Mouse (Mus musculus): ENCODE measurements around the gene Ift122. TPM values are rescaled to one million over a fixed set of nuclear protein-coding genes. Genes with fewer than 3 reads are reported as not detected.

Ift122 gene
- polyA plus RNA-seq, 1 experiment = 0.02 TPM

DNA sequence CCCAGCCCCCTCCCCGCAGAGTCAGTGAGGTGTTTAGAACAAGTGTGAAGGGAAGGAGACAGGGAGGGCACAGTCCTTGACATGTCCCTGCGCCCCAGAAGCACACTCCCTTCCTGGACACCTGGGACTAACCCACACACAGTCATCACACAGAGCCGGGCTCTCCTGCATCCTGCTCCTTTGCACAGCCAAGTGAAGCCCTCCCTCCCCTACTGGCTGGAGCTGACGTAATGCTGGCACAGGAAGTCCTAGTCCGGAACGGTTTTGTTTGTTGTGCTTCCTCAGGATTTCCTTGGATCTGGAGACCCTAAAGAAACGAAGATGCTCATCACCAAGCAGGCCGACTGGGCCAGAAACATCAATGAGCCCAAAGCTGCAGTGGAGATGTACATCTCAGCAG is 56.7 kb downstream of the Ift122 start:
- Histone ChIP-seq H3K4me3 (replicated peaks) (no peak overlapping the region), H3K4me1 (ENCODE audit: control insufficient read depth) (peaks cover 15% of the 10 kb centered on the region)
- TF ChIP-seq GATA1 (IDR thresholded peaks at IDR 0.05; ENCODE audit: low read length) (no peak), TAL1 (IDR thresholded peaks at IDR 0.05; ENCODE audit: low read length) (no peak)

DNA sequence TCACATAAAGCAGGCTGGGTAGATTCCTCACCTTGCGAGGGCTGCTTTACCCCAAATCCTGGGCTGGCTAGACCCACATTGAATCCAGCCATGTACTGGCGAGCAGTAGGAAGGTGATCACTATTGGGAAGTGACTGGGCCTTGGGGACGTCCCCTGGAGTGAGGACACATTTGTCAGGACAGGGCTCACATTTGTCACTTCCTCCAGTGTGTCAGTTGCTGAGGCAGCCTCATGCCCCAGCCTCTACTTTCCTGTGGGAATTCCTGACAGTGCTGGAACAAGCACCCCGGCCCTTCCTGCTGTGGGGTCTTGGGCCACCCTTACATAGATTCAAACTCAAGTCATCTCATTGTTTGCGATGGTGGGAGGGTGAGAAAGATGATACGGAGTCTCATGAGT is 58.5 kb downstream of the Ift122 start:
- Histone ChIP-seq H3K9me3 (ENCODE audit: control insufficient read depth, low read length) (no peaks in the 10 kb centered on the region), H3K27me3 (ENCODE audit: control insufficient read depth) (no peaks in the 10 kb centered on the region), H3K4me1 (ENCODE audit: control insufficient read depth) (peaks cover 15% of the 10 kb centered on the region), H3K36me3 (ENCODE audit: control insufficient read depth) (no peaks in the 10 kb centered on the region; the same call in 1 of the 2 replicates), H3K4me3 (replicated peaks) (no peak overlapping the region)
- TF ChIP-seq TAL1 (IDR thresholded peaks at IDR 0.05; ENCODE audit: low read length) = no peak
- no peak for TF ChIP-seq GATA1 (IDR thresholded peaks at IDR 0.05; ENCODE audit: low read length)

More for the DNA sequence above, 56.7 kb downstream of the Ift122 start:
- no peaks in the 10 kb centered on the region for H3K9me3 ChIP-seq (ENCODE audit: control insufficient read depth, low read length)
- H3K36me3 ChIP-seq (ENCODE audit: control insufficient read depth) = no peaks in the 10 kb centered on the region
- no peaks in the 10 kb centered on the region for H3K27me3 ChIP-seq (ENCODE audit: control insufficient read depth)

DNA sequence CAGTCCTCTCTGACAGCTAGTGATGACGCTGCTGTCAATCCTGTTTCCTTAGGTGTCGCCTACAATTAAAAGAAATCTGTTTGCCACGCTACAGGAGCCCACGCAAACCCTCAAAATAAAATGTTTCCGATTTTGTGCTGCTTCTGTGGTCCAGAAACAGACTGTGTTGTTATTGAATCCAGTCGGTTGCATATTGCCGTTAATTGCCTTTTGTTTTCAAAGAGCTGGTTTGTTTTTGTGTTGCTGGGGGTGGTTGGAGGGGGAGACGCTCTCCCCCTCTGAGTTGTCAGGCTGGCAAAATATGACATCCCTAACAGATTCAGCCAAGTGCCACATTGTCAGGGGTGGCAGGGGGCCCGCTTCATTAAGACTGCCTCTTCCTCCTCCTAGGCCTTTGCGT is 60.2 kb downstream of the Ift122 start:
- Histone ChIP-seq H3K4me1 (ENCODE audit: control insufficient read depth) (peaks cover 16% of the 10 kb centered on the region), H3K9me3 (ENCODE audit: control insufficient read depth, low read length) (no peaks in the 10 kb centered on the region), H3K27me3 (ENCODE audit: control insufficient read depth) (no peaks in the 10 kb centered on the region), H3K36me3 (ENCODE audit: control insufficient read depth) (no peaks in the 10 kb centered on the region; the same call in 1 of the 2 replicates), H3K4me3 (replicated peaks) (no peak overlapping the region)
- TF ChIP-seq GATA1 (IDR thresholded peaks at IDR 0.05; ENCODE audit: low read length) (no peak), TAL1 (IDR thresholded peaks at IDR 0.05; ENCODE audit: low read length) (no peak)

DNA sequence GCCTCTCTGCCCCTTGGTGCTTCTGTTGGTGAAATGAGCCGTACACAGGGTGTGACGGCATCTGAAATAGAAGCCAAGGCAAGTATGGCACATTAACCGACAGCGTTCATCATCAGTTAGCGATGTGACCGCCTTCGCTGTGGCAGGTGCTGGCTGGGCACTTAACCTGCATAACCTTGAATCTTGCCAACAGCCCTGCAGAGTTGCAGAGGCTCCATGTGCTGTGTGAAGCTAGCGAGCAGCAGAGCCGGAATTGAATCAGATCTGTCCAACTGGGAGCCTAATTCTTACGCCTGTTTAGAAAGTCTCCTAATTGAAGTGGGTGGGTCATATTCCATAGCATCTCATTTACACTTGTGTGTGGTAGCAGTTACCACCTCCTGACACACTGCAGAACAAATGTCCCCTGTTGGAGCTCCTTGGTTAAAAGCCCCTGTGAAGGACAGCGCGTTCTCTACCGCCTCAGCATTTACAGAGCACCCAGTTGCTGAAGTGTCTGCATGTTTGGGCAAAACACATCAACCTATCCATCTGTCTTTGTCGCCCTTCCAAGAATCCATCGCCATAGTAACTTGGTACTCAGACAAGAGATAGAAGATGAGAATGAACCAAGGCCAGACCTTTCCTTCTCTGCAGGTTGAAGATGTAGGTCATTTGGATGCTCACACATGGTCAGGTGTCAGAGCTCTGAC is 61.4 kb downstream of the Ift122 start:
- H3K9me3 ChIP-seq (ENCODE audit: control insufficient read depth, low read length) = peaks cover under 1% of the 10 kb centered on the region; the same call in 1 of the 2 replicates
- H3K36me3 ChIP-seq (ENCODE audit: control insufficient read depth) = no peaks in the 10 kb centered on the region; the same call in 1 of the 2 replicates
- H3K27me3 ChIP-seq (ENCODE audit: control insufficient read depth) = no peaks in the 10 kb centered on the region
- no peak overlapping the region for H3K4me3 ChIP-seq (replicated peaks)
- H3K4me1 ChIP-seq (ENCODE audit: control insufficient read depth) = peaks cover 11% of the 10 kb centered on the region
- TF ChIP-seq GATA1 (IDR thresholded peaks at IDR 0.05; ENCODE audit: low read length) = no peak
- TF ChIP-seq TAL1 (IDR thresholded peaks at IDR 0.05; ENCODE audit: low read length) = no peak

DNA sequence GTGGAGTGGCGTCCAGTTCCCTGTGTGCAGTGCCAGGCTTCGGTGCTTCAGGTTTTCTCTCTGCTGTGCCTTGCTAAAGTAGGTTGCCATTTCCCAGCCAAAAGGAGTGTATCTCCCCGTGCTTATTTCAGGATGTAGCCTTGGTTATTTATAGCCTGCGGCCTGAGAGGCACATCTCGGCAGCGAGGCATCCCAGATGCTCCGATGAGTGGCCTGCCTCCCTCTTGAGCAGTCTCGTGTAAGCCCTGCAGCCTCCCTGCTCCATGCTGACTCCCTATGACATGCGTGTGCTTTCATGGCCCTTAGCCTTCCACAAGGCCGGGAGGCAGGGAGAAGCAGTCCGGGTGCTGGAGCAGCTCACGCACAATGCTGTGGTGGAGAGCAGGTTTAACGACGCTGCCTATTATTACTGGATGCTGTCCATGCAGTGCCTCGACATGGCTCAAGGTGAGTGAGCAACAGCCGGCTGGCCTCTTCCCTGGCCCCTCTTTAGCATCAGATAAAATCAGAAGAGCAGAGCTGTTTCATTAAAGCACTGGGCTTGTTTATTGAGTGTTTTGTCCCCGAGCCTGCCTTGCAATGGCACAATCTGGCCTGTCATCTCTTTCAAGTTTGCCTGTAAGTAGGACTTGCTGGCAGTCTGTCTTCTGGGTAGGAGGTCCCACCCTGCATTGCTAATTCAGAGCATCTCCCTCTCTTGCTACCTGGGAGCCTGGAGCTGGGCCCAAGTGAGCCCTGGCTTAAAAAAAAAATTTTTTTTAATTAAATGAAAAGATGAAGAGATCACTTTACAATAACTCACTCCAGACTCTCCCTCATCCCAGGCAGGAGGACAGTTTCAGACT is 62.6 kb downstream of the Ift122 start:
- Histone ChIP-seq H3K9me3 (ENCODE audit: control insufficient read depth, low read length) (peaks cover 12% of the 10 kb centered on the region), H3K4me3 (replicated peaks) (no peak overlapping the region), H3K27me3 (ENCODE audit: control insufficient read depth) (no peaks in the 10 kb centered on the region), H3K36me3 (ENCODE audit: control insufficient read depth) (no peaks in the 10 kb centered on the region; the same call in 1 of the 2 replicates), H3K4me1 (ENCODE audit: control insufficient read depth) (peaks cover 11% of the 10 kb centered on the region)
- TF ChIP-seq GATA1 (IDR thresholded peaks at IDR 0.05; ENCODE audit: low read length) (no peak), TAL1 (IDR thresholded peaks at IDR 0.05; ENCODE audit: low read length) (no peak)

DNA sequence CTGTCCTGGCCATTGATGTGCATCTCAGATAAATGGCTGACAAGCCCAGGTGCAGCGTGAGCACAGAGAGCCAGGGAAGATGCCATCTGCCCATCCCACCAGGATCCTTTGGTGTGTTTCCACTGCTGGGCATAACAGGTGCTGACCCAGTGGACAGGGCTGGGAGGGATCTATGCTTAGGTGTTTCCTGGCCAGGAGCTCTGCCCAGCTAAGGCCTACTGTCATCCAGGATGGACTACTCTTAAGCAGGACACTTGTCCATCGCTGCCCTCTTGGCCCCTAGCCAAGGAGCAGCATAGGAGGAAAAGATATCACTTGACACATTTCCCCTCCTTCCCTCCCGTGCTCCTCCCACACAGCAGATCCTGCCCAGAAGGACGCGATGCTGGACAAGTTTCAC is 63.3 kb downstream of the Ift122 start:
- Histone ChIP-seq H3K4me3 (replicated peaks) (no peak overlapping the region), H3K4me1 (ENCODE audit: control insufficient read depth) (peaks cover 11% of the 10 kb centered on the region), H3K27me3 (ENCODE audit: control insufficient read depth) (no peaks in the 10 kb centered on the region), H3K9me3 (ENCODE audit: control insufficient read depth, low read length) (peaks cover 12% of the 10 kb centered on the region), H3K36me3 (ENCODE audit: control insufficient read depth) (no peaks in the 10 kb centered on the region; the same call in 1 of the 2 replicates)
- no peak for TF ChIP-seq GATA1 (IDR thresholded peaks at IDR 0.05; ENCODE audit: low read length)
- no peak for TF ChIP-seq TAL1 (IDR thresholded peaks at IDR 0.05; ENCODE audit: low read length)

DNA sequence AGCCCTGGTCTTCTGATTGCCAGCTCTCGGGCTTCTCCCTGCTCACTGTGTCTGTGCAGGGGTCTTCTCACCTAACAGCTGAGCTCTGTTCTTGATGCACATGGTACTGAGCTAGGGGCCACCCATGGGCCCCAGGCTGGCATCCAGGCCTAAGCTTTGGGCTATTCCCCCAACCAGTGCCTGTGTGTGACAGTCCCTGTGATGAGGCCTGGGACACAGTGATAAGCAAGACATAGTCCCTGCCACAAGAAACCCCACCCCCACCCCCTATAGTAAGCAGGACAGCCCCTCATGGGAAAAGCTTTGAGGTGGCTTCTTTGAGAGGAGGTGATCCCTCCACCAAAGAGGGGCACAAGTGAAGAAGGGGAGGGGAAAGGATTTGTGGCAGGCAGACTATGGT is 65.3 kb downstream of the Ift122 start:
- H3K4me3 ChIP-seq (replicated peaks) = no peak overlapping the region
- peaks cover 16% of the 10 kb centered on the region for H3K9me3 ChIP-seq (ENCODE audit: control insufficient read depth, low read length)
- no peak for TF ChIP-seq TAL1 (IDR thresholded peaks at IDR 0.05; ENCODE audit: low read length)
- TF ChIP-seq GATA1 (IDR thresholded peaks at IDR 0.05; ENCODE audit: low read length) = no peak
- no peaks in the 10 kb centered on the region; the same call in 1 of the 2 replicates for H3K36me3 ChIP-seq (ENCODE audit: control insufficient read depth)
- peaks cover 15% of the 10 kb centered on the region for H3K4me1 ChIP-seq (ENCODE audit: control insufficient read depth)
- H3K27me3 ChIP-seq (ENCODE audit: control insufficient read depth) = no peaks in the 10 kb centered on the region

DNA sequence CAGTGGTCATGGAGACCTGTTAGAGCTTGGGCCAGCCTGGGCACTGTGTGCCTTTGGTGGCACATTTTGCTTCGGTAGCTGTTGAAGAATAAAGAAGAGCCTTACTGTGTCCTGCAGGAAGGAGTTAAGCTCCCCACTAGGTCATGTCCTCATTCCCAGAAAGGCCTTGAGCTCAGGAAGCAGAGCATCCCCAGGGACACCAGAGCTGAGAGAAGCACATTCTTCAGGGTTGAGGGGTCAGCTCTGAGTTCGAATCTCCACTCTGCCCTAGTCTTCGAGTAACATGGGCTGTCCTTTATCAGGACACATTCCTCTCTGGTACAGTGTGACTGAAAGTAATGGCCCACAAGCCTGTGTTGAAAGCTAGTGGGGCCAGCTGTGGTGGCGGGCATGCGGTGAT is 66.6 kb downstream of the Ift122 start:
- no peak overlapping the region for H3K4me3 ChIP-seq (replicated peaks)
- no peaks in the 10 kb centered on the region; the same call in 1 of the 2 replicates for H3K36me3 ChIP-seq (ENCODE audit: control insufficient read depth)
- no peaks in the 10 kb centered on the region for H3K27me3 ChIP-seq (ENCODE audit: control insufficient read depth)
- H3K9me3 ChIP-seq (ENCODE audit: control insufficient read depth, low read length) = peaks cover 16% of the 10 kb centered on the region
- TF ChIP-seq TAL1 (IDR thresholded peaks at IDR 0.05; ENCODE audit: low read length) (no peak), GATA1 (IDR thresholded peaks at IDR 0.05; ENCODE audit: low read length) (no peak)
- peaks cover 15% of the 10 kb centered on the region for H3K4me1 ChIP-seq (ENCODE audit: control insufficient read depth)

DNA sequence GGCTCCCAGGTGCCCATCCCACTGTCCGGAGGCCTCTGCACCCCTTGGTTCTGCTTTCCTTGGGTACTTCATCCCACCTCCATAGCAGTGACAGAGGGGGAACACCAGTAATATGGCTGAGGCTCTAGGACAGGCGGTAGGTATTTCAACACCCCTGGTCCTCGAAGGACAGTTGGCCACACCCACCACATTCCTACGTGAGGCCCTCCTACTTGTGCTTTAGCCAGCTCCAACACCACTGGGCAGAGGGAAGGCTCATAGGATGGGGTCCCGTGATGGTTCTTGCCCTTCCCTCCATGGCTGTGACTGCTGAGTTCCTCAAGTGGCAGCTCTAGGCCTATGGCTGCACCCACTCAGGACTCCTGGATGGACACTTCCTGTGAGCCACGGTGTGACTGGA is 71.6 kb downstream of the Ift122 start:
- TF ChIP-seq GATA1 (IDR thresholded peaks at IDR 0.05; ENCODE audit: low read length) (no peak), TAL1 (IDR thresholded peaks at IDR 0.05; ENCODE audit: low read length) (no peak)
- no peak overlapping the region for H3K4me3 ChIP-seq (replicated peaks)
- H3K4me1 ChIP-seq (ENCODE audit: control insufficient read depth) = peaks cover 5% of the 10 kb centered on the region
- no peaks in the 10 kb centered on the region for H3K27me3 ChIP-seq (ENCODE audit: control insufficient read depth)
- H3K36me3 ChIP-seq (ENCODE audit: control insufficient read depth) = no peaks in the 10 kb centered on the region
- H3K9me3 ChIP-seq (ENCODE audit: control insufficient read depth, low read length) = peaks cover 13% of the 10 kb centered on the region

Data from erythroblast, embryonic 14.5 days (primary cell).